8 mouse cellular contexts compared by ENCODE assay signal in genomic region chr1:55131424-55132014, GRCm38 (mm10). TPM values are rescaled to one million over a fixed set of nuclear protein-coding genes. Genes with fewer than 3 reads are reported as not detected.
A peak's percentile ranks its signal among the peaks of the same experiment; 100 is the strongest.
DNase-seq lines count a peak whose midpoint lies in the region; ATAC-seq and TF ChIP-seq lines count a peak whose summit lies in the region.

No protein-coding gene starts in this region.

- TF ChIP-seq POLR2A in small intestine, adult 2 months (IDR thresholded peaks at IDR 0.05; ENCODE audit: low read depth, low read length), result no peak

- no peaks in the 10 kb centered on the region for H3K27me3 ChIP-seq in heart, embryonic 10.5 days (ENCODE audit: insufficient read depth, poor library complexity, severe bottlenecking)
- H3K27me3 ChIP-seq in C2C12 (ENCODE audit: control insufficient read depth, insufficient read depth, insufficient read length), result no peaks in the 10 kb centered on the region
- H3K27me3 ChIP-seq in hindbrain, embryonic 14.5 days (ENCODE audit: control insufficient read depth, insufficient read depth, low read length), result no peaks in the 10 kb centered on the region
- no peaks in the 10 kb centered on the region for H3K27me3 ChIP-seq in lung, embryonic 16.5 days (ENCODE audit: control insufficient read depth, insufficient read depth, low read depth, low read length)
- no peaks in the 10 kb centered on the region for H3K27me3 ChIP-seq in small intestine, adult 2 months (ENCODE audit: control insufficient read depth, insufficient read depth, low read length)

- no peak for TF ChIP-seq CTCF in C2C12 (IDR thresholded peaks at IDR 0.05; ENCODE audit: control insufficient read depth, insufficient read depth, insufficient read length)
- no peak for TF ChIP-seq CTCF in small intestine, adult 2 months (IDR thresholded peaks at IDR 0.05; ENCODE audit: extremely low read depth, insufficient read length, insufficient replicate concordance, low read depth, low read length)

- peaks cover 55% of the 10 kb centered on the region for H3K79me2 ChIP-seq in C2C12 (ENCODE audit: control insufficient read depth, insufficient read depth)

- H3K4me3 ChIP-seq in heart, embryonic 10.5 days, result peak overlapping the region; percentile 94
- H3K4me3 ChIP-seq in C2C12 (ENCODE audit: insufficient read depth, poor library complexity, severe bottlenecking), result peak overlapping the region; percentile 80
- H3K4me3 ChIP-seq in hindbrain, embryonic 14.5 days (replicated peaks; ENCODE audit: low read length), result peak overlapping the region; percentile 80
- peak overlapping the region; percentile 98 for H3K4me3 ChIP-seq in lung, embryonic 16.5 days (ENCODE audit: low read length)
- peak overlapping the region; percentile 93 for H3K4me3 ChIP-seq in small intestine, adult 2 months (ENCODE audit: low read depth, low read length)

- H3K9me3 ChIP-seq in heart, embryonic 10.5 days, result no peaks in the 10 kb centered on the region
- no peaks in the 10 kb centered on the region for H3K9me3 ChIP-seq in hindbrain, embryonic 14.5 days (ENCODE audit: control insufficient read depth, low read length)
- no peaks in the 10 kb centered on the region for H3K9me3 ChIP-seq in lung, embryonic 16.5 days (ENCODE audit: control insufficient read depth, low read length)

- intact Hi-C loops in heart, postnatal 25 days (cut with DNase I), result loop anchor here (1.0 to 5.0 kb wide), 3 partner anchors 44 to 105 kb away; partner anchors contain the start of gene Sf3b1

- H3K79me3 ChIP-seq in C2C12 (ENCODE audit: low read depth), result peaks cover 46% of the 10 kb centered on the region

- ATAC-seq in common myeloid progenitor, adult 5-6 weeks (replicated peaks; ENCODE audit: low read depth, poor library complexity, severe bottlenecking), result peak; percentile 30
- no peak; the same call in 1 of the 2 replicates for ATAC-seq in hindbrain, embryonic 14.5 days (ENCODE audit: low FRiP score)
- ATAC-seq in lung, embryonic 16.5 days (ENCODE audit: low read depth), result peak; percentile 90

- peak overlapping the region; percentile 65 for H3K4me2 ChIP-seq in hindbrain, embryonic 14.5 days (replicated peaks)
- peak overlapping the region; percentile 64 for H3K4me2 ChIP-seq in lung, embryonic 16.5 days (ENCODE audit: low read depth, low read length)

- peak overlapping the region; percentile 98 for H3K9ac ChIP-seq in hindbrain, embryonic 14.5 days
- peak overlapping the region; percentile 99 for H3K9ac ChIP-seq in lung, embryonic 16.5 days (ENCODE audit: low read length)

- peak; percentile 86 for DNase-seq in heart, embryonic 10.5 days (ENCODE audit: low spot score)
- DNase-seq in heart, postnatal 25 days (ENCODE audit: low spot score), result no peak
- peak; percentile 24 for DNase-seq in hindbrain, embryonic 14.5 days (ENCODE audit: low spot score)
- no peak for DNase-seq in cerebellum, adult 11 months

- H3ac ChIP-seq in C2C12 (ENCODE audit: control insufficient read depth, insufficient read length, low read depth), result peak overlapping the region; percentile 99

- H3K4me1 ChIP-seq in heart, embryonic 10.5 days, result 0 out of 2 replicates have a peak, but pooled peaks cover 7% of the 10 kb centered on the region
- H3K4me1 ChIP-seq in hindbrain, embryonic 14.5 days (replicated peaks; ENCODE audit: control insufficient read depth, insufficient read depth, low read length), result peaks cover 20% of the 10 kb centered on the region
- H3K4me1 ChIP-seq in lung, embryonic 16.5 days (replicated peaks; ENCODE audit: control insufficient read depth, insufficient read depth, low read length), result peaks cover 12% of the 10 kb centered on the region
- peaks cover 5% of the 10 kb centered on the region; the same call in 1 of the 2 replicates for H3K4me1 ChIP-seq in small intestine, adult 2 months (ENCODE audit: control insufficient read depth, insufficient read depth, insufficient read length, low read length)

- WGBS in heart, embryonic 10.5 days, result under 1% methylated on average over 45 of the region's 47 CpGs
- 0% methylated on average over 47 of the region's 47 CpGs for WGBS in hindbrain, embryonic 14.5 days
- WGBS in lung, embryonic 16.5 days, result 0% methylated on average over 47 of the region's 47 CpGs
- WGBS in small intestine, adult 2 months, result under 1% methylated on average over 47 of the region's 47 CpGs

- peaks cover 15% of the 10 kb centered on the region for H3K36me3 ChIP-seq in heart, embryonic 10.5 days
- peaks cover 10% of the 10 kb centered on the region for H3K36me3 ChIP-seq in C2C12 (ENCODE audit: control insufficient read depth, insufficient read depth)
- 0 out of 2 replicates have a peak, but pooled peaks cover 5% of the 10 kb centered on the region for H3K36me3 ChIP-seq in hindbrain, embryonic 14.5 days (replicated peaks; ENCODE audit: control insufficient read depth, insufficient read depth)
- no peaks in the 10 kb centered on the region for H3K36me3 ChIP-seq in lung, embryonic 16.5 days (ENCODE audit: control insufficient read depth, insufficient read depth, low read length)
- 0 out of 2 replicates have a peak, but pooled peaks cover 4% of the 10 kb centered on the region for H3K36me3 ChIP-seq in small intestine, adult 2 months (ENCODE audit: control insufficient read depth, insufficient read depth, low read length)

- peak overlapping the region; percentile 99 for H3K27ac ChIP-seq in heart, embryonic 10.5 days
- peak overlapping the region; percentile 96 for H3K27ac ChIP-seq in hindbrain, embryonic 14.5 days
- H3K27ac ChIP-seq in lung, embryonic 16.5 days (ENCODE audit: low read length), result peak overlapping the region; percentile 98
- peak overlapping the region; percentile 91 for H3K27ac ChIP-seq in small intestine, adult 2 months (ENCODE audit: insufficient read depth, low read depth, low read length)

TF ChIP-seq in C2C12, 6 proteins besides CTCF, POLR2A, EP300 and RAD21:
- TF ChIP-seq MYOD1 (IDR thresholded peaks at IDR 0.05; ENCODE audit: control insufficient read depth, insufficient read length, low read depth) (peak; percentile 58), MYOG (IDR thresholded peaks at IDR 0.05; ENCODE audit: control insufficient read depth, extremely low read depth, insufficient read length) (no peak)

RNA-seq across cellular contexts. Expression of gene Mob4, which starts 0.5 kb away (rescaled TPM):
- polyA plus RNA-seq in heart, embryonic 10.5 days (2016; fragmentation: Nextera tagmentation; extraction: Ambion mirVana), result 101 and 112 TPM in 2 replicates
- total RNA-seq in heart, postnatal 25 days (2021), result 10 to 100 TPM; 32.5 to 34.4 TPM
- 15.5 TPM for polyA plus RNA-seq in C2C12 (2012; fragmentation: generic; extraction: Trizol)
- total RNA-seq in common myeloid progenitor, adult 5-6 weeks (2017), result 45.9 and 62.2 TPM in 2 replicates
- 157 and 177 TPM in 2 replicates for polyA plus RNA-seq in hindbrain, embryonic 14.5 days (2014; fragmentation: Nextera tagmentation; extraction: Ambion mirVana)
- 143 and 145 TPM in 2 replicates for polyA plus RNA-seq in lung, embryonic 16.5 days (2015; fragmentation: Nextera tagmentation; extraction: Ambion mirVana)
- polyA plus RNA-seq in small intestine, adult 2 months (2012; rRNA removed), result 1.6 and 2.8 TPM in 2 replicates

RNA-seq across cellular contexts. Expression of gene Hspd1, which starts 43.5 kb away (rescaled TPM):
- polyA plus RNA-seq in heart, embryonic 10.5 days (2016; fragmentation: Nextera tagmentation; extraction: Ambion mirVana), result 650 and 681 TPM in 2 replicates
- total RNA-seq in heart, postnatal 25 days (2021), result 100 to 1,000 TPM; 361 to 395 TPM
- 297 TPM for polyA plus RNA-seq in C2C12 (2012; fragmentation: generic; extraction: Trizol)
- 519 and 524 TPM in 2 replicates for total RNA-seq in common myeloid progenitor, adult 5-6 weeks (2017)
- 222 and 254 TPM in 2 replicates for polyA plus RNA-seq in hindbrain, embryonic 14.5 days (2014; fragmentation: Nextera tagmentation; extraction: Ambion mirVana)
- polyA plus RNA-seq in lung, embryonic 16.5 days (2015; fragmentation: Nextera tagmentation; extraction: Ambion mirVana), result 253 and 283 TPM in 2 replicates
- polyA plus RNA-seq in small intestine, adult 2 months (2012; rRNA removed), result 3.5 and 6.1 TPM in 2 replicates

RNA-seq across cellular contexts. Expression of gene Hspe1, which starts 43.6 kb away (rescaled TPM):
- polyA plus RNA-seq in heart, embryonic 10.5 days (2016; fragmentation: Nextera tagmentation; extraction: Ambion mirVana), result 474 and 598 TPM in 2 replicates
- 100 to 1,000 TPM; 159 to 187 TPM for total RNA-seq in heart, postnatal 25 days (2021)
- polyA plus RNA-seq in C2C12 (2012; fragmentation: generic; extraction: Trizol), result 914 TPM
- total RNA-seq in common myeloid progenitor, adult 5-6 weeks (2017), result 548 and 584 TPM in 2 replicates
- polyA plus RNA-seq in hindbrain, embryonic 14.5 days (2014; fragmentation: Nextera tagmentation; extraction: Ambion mirVana), result 244 and 262 TPM in 2 replicates
- 245 and 281 TPM in 2 replicates for polyA plus RNA-seq in lung, embryonic 16.5 days (2015; fragmentation: Nextera tagmentation; extraction: Ambion mirVana)
- 6.8 and 10.7 TPM in 2 replicates for polyA plus RNA-seq in small intestine, adult 2 months (2012; rRNA removed)

Comparison
In these comparisons a context has a peak if more than half of its experiments do, and no peak if none do; other contexts are left out.
1. DNase-seq: peak in heart, embryonic 10.5 days (single experiment) and hindbrain, embryonic 14.5 days (single experiment); none in heart, postnatal 25 days (single experiment) and cerebellum, adult 11 months (single experiment).
2. RNA of gene Hspd1, which starts 43.5 kb away (polyA plus RNA-seq): 650 to 681 TPM in heart, embryonic 10.5 days, 297 TPM in C2C12 (single experiment), 253 to 283 TPM in lung, embryonic 16.5 days and 222 to 254 TPM in hindbrain, embryonic 14.5 days; 3.5 to 6.1 TPM in small intestine, adult 2 months; every median in the first group is over 10 times any median in the second.
3. RNA of gene Hspe1, which starts 43.6 kb away (polyA plus RNA-seq): 914 TPM in C2C12 (single experiment), 474 to 598 TPM in heart, embryonic 10.5 days, 245 to 281 TPM in lung, embryonic 16.5 days and 244 to 262 TPM in hindbrain, embryonic 14.5 days; 6.8 to 10.7 TPM in small intestine, adult 2 months; every median in the first group is over 10 times any median in the second.
4. Peak in every context shown above with its lines, with median percentiles within 50 percentile points of each other: H3K27ac ChIP-seq and H3K4me3 ChIP-seq.